Mouse (Mus musculus) lung, postnatal 10 days (tissue): ENCODE data around the gene Itga7.

Experiments used
- DNase-seq: peaks from one replicate; pipeline ENCODE4 v3.0.0; 2021

The Itga7 gene

DNA sequence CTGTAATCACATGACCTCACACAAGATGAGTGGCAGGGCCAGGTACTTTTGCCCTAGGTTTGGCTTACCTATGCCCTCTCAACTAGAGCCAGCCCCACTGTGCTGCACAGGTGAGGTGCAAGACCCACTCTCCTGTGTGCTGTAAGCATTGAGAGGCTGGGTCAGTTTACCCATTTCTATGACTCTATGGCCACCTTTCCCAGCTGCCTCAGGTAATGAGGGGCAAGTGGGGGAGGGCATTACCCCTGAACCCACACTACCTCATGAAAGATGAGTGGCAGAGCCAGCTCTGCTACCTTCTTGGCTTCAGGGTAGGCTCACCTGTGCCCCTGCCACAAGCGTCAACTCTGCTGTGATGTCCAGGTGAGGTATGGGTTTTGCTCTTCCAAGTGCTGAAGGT is 62.2 kb downstream of the Itga7 start:
- DNase-seq = no peak

DNA sequence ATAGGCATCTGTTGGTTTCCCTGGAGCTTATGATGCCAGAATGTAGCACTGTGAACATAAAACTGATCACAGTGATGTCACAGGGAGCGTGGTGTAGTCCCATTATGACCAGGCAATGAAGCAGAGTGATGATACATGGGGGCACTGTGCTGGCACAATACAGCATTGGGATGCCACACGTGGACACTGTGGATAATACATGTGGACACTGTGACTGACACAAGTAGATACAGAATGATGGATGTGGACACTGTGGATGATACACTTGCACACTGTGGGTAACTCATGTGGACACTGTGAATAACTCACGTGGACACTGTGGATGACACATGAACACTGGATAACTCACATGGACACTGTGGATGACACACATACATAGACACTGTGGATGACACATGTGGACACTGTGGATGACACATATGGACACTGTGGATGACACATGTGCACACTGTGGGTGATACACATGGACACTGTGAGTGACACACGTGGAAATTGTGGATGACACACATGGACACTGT is 63.0 kb downstream of the Itga7 start:
- no peak for DNase-seq

DNA sequence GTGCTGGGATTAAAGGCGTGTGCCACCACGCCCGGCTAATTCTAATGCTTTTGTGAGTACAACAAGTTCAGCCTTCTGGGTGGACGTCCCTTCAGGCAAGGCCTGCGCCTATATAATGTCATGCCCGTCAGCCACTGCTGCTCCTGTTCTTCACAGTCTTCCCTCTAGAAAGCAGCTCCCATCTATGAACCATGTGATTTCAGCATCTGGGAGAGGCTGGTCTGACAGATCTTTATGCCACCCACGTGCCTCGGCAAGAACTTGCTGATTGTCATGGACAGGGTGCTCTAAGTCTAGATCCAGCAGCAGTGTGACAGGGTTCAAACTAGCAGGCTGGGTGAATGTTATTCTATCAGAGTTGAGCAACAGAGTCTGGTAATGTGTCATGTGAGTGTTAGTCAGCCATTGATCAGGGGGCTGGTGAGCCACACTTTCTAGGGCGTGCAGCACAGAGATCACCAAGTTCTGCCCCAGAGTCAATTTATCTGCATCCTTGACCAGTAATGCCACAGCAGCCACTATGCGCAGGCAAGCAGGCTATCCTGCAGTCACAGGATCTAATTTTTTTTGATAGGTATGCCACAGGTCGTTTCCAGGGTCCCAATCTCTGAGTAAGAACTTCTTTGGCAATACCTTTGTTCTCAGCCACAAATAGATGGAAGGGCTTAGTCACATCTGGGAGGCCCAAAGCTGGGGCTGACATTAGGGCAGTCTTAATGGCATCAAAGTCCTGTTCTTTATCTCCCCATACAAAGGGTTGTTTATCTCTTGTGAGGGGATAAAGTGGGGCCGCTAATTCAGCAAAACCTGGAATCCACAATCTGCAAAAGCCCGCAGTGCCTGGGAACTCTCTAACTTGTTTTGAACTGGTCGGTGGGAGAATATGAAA is 70.7 kb downstream of the Itga7 start:
- DNase-seq = no peak
